Mouse (Mus musculus): Measurements from ENCODE around the gene Inip.

GRCm38 (mm10) chr4:59803358-59803757 lies 2.0 kb upstream of the Inip start:
- TF ChIP-seq TAL1 (IDR thresholded peaks at IDR 0.05; ENCODE audit: low read length): no peak
- TF ChIP-seq GATA1 (IDR thresholded peaks at IDR 0.05; ENCODE audit: low read length): no peak
